Mouse (Mus musculus): ENCODE measurements at regions not wholly inside any gene's neighbourhood (a gene's known extent, or its start where the extent isn't known, plus 50 kb on each side); places are given as distances from the start of the nearest gene placed in this dataset.

DNA sequence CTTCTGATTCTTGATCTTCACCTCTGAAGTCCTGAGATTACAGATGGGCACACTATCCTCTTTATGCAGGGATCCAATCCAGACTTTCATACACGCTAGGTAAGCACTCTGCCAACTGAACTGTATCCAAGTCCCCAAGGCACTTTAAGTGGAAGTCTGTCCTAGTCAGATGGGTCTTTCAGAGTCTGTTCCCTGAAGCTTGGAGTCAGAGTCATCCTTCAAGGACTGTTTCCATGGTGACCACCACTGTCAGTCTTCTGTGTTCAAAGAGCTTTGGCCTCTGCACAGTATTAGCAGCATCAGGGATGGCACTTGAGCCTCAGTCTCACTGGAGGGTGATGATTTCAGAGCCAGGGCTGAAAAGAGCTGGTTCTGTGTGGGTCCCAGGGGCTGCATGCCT lies 212.7 kb upstream of the Shh start:
- in situ Hi-C loops (cut with MboI; ENCODE audit: low pct_unique_long_range_greater_than_20kb in 1 of 2, low sequenced_read_pairs in 2 of 2, unreplicated experiment in 1 of 2): no loop called here

GRCm38 (mm10) chr5:28630186-28630585 lies 163.1 kb upstream of the Shh start:
- in situ Hi-C loops (cut with MboI; ENCODE audit: low pct_unique_long_range_greater_than_20kb in 1 of 2, low sequenced_read_pairs in 2 of 2, unreplicated experiment in 1 of 2): no loop called here

DNA sequence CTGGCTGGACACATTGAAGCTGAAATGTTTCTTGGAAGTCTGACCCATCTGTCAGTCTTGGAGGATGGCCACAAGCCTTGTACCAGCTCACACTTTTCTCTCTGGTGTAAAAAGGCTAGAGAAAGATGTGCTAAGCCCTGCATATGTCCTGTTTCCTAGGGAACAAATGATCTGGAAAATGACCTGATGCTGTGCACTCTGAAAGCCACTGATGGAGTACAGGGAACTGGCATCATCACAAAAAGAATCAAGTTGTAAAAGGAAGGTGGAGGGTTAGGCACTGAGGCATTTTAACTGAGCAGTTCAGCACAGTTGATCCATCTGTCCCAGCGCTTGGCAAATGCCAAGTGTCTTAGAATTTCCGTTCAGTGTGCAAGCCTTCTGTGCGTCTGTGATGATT lies 144.8 kb upstream of the Shh start:
- in situ Hi-C loops (cut with MboI; ENCODE audit: low pct_unique_long_range_greater_than_20kb in 1 of 2, low sequenced_read_pairs in 2 of 2, unreplicated experiment in 1 of 2): no loop called here

DNA sequence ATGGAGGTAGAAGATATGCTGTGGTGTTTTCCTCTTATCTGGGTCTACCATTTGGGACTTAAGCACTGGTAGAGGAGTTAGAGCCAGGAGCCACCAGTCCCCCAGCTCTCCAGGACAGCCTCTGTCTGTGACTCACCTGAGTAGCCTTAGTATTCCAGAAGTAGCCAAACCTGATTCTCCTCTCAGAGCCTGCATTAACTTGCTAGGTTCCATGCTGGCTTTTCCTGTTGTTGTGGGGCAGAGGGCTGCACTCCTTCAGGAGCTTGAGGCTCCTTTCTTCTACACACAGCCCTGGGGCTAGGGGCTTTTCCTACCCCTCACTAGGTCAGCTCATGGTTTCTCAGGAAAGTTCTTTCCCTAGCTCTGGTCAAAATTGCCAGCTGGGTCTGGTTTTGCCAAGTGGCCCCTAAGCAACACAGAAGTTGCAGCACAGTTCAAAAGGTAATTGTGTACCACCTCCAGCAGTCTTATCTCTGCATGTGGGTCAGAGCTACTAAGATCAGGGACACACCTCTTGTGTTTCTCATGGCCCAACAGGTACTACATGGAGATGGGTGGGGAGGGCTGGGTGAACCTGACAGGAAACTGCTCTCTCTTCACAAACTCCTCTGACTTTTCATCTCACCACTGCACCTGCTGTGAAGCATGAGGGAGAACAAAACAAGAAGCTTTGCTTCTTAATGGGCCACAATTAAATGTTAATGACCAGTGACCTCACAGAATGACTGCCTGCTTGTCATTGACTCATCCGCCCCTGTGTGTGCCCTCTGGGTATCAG lies 129.7 kb upstream of the Shh start:
- in situ Hi-C loops (cut with MboI; ENCODE audit: low pct_unique_long_range_greater_than_20kb in 1 of 2, low sequenced_read_pairs in 2 of 2, unreplicated experiment in 1 of 2): no loop called here

GRCm38 (mm10) chr5:28571347-28571998 lies 104.4 kb upstream of the Shh start:
- in situ Hi-C loops (cut with MboI; ENCODE audit: low pct_unique_long_range_greater_than_20kb in 1 of 2, low sequenced_read_pairs in 2 of 2, unreplicated experiment in 1 of 2): no loop called here

GRCm38 (mm10) chr5:28568417-28568816 lies 101.4 kb upstream of the Shh start:
- in situ Hi-C loops (cut with MboI; ENCODE audit: low pct_unique_long_range_greater_than_20kb in 1 of 2, low sequenced_read_pairs in 2 of 2, unreplicated experiment in 1 of 2): no loop called here

DNA sequence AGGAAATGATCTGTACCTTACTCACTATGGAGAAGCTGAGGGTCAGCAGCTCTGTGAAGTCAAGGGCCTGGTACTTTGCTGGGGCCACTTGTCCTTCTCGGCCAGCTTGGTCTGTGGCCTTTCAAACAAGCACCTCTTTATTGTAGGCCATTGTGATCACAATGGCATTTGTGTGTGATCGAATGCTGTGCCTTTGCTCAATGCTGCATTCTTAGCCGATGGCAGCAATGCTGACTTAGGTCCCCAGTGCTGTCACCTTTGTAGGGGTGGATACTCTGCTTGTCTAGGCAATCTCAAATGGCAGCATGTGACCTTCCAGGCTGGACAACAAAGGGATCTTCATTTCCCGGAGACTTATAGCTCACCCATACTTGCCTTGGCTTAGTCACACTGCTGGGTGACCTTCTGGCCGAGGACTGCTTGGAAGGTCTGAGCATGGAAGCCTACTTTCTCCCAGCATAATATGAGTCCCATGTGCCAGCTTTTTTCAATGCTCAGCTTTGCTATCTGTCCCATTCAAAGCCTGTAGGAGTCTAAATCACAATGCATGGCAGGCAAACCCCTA lies 100.4 kb upstream of the Shh start:
- in situ Hi-C loops (cut with MboI; ENCODE audit: low pct_unique_long_range_greater_than_20kb in 1 of 2, low sequenced_read_pairs in 2 of 2, unreplicated experiment in 1 of 2): no loop called here

GRCm38 (mm10) chr5:28563401-28563800 lies 96.3 kb upstream of the Shh start:
- in situ Hi-C loops (cut with MboI; ENCODE audit: low pct_unique_long_range_greater_than_20kb in 1 of 2, low sequenced_read_pairs in 2 of 2, unreplicated experiment in 1 of 2): no loop called here

DNA sequence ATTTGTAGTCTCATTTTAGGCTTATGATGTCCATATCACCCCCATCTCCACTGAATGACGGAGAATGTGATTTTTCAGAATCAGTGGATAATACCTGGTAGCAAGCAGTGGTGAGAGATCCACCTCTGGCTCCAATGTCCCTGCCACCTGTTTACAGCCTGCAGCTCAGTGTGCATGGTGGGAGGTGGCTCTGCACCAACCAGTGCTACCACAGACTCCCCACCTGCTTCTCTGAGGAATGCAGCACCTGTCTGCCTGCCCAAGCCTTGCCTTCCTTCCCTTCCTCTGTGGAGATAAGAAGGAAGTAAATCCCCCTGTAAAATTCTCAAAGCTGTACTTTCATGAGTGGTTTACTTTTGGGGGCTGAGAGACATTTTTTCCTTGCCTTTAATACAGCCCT lies 95.9 kb upstream of the Shh start:
- in situ Hi-C loops (cut with MboI; ENCODE audit: low pct_unique_long_range_greater_than_20kb in 1 of 2, low sequenced_read_pairs in 2 of 2, unreplicated experiment in 1 of 2): no loop called here

DNA sequence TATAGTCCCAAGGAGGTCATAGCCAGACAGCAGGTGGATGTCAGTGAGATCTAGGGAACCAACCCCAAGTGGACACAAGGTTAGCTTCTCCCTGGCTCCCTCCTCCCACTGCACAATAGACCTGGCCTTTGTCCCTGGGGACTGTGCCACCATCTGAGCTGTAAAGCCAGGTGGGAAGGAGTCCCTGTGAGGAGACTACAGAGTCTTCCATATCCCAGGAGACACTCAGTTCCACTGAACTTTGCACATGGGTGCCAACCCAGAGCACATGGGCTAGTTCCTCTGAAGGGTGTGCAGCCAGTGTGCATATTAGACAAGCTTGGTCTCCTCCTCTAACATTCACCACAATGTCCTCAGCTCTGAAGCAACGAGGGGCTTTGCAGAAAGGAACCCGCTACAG lies 86.5 kb upstream of the Shh start:
- in situ Hi-C loops (cut with MboI; ENCODE audit: low pct_unique_long_range_greater_than_20kb in 1 of 2, low sequenced_read_pairs in 2 of 2, unreplicated experiment in 1 of 2): no loop called here

DNA sequence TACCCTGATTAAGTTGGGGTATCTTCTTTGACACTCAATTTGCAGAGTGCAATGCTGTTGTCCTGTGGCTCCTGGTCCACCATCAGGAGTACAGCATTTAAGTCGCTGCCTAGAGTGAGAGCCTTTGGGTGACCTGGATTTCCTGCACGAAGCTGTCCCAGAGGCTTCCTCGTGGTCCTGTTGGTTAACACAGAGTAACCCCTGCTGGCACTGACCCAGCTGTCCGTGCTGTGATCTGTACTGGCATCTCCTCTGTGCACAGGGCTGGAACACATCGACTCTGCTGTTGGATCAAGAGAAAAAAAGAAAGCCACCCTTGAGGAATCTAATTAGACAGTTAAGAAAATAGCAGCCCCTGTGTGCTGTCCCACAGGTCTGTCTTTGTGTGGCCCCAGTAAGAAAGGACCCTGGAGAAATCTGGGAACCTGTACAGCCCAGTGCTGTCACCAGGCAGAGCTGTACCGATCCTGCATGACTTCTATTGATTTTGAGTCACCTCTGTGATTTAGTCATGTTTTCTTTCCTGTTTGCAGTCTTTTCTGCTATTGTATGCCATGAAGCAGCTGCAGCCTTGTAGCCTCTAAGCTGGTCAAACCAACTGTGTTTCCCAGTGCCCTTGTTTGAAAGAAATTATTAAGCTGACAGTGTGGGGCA lies 63.3 kb upstream of the Shh start:
- in situ Hi-C loops (cut with MboI; ENCODE audit: low pct_unique_long_range_greater_than_20kb in 1 of 2, low sequenced_read_pairs in 2 of 2, unreplicated experiment in 1 of 2): no loop called here

DNA sequence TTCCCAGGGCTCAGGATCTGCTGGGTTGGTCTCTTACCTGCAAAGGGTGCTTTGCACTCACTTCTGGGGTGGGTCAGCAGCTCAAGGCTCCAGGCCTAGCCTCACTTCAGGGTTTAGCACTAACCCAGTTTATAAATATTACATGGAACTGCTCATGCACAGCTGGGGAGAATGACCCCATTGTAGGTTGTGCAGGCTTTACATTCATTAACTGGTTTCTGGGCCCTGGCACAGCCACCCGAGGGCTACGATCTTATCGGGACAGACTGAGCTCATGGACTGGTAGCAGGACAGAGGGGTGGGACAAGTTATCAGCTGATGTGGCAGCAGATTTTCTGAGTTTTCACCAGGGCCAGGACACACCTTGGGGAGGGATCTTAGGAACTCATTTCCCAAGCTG lies 59.4 kb upstream of the Shh start:
- in situ Hi-C loops (cut with MboI; ENCODE audit: low pct_unique_long_range_greater_than_20kb in 1 of 2, low sequenced_read_pairs in 2 of 2, unreplicated experiment in 1 of 2): no loop called here

DNA sequence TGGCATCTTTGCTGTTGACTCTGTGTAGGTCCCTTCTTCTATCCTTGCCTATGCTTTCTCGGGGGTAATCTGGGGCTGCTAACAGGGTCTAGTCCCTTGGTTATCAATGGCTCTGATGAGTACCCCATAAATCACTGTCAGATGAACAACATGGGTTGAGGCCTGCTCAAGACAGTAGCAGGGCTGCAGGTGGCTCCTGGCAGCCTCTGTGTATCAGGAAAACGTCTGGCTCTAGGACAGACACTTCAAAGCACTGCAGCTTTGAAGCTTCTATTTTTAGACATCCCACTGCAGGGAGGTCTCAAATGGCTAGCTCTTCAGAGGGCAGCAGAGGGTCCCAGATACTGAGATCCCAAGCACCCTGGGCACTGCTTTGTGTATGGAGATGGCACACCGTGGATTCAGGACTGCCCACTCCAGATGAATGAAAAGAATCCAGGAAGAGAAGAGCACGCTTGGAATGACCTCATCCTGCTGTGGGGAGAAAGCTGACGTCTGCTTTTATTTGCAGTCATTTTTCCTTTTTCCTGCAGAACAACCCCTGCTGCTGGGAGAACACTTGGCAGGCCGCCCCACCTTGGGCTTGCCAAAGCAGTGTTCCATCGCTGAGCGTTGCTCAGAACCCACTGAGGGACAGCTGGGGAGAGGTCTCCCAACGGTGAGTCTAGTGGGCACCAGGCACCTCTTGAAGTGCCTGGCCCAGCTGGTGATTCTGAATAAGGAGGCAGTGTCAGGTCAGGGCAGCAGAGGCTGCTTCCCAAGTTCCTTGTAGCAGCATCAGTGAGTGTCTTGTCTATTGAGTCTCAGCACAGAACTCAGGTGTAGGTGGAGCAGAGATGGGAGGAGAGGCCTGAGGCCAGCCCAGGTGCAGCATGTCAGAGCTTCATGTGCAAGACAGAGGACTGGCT lies 54.0 kb upstream of the Shh start:
- in situ Hi-C loops (cut with MboI; ENCODE audit: low pct_unique_long_range_greater_than_20kb in 1 of 2, low sequenced_read_pairs in 2 of 2, unreplicated experiment in 1 of 2): no loop called here

DNA sequence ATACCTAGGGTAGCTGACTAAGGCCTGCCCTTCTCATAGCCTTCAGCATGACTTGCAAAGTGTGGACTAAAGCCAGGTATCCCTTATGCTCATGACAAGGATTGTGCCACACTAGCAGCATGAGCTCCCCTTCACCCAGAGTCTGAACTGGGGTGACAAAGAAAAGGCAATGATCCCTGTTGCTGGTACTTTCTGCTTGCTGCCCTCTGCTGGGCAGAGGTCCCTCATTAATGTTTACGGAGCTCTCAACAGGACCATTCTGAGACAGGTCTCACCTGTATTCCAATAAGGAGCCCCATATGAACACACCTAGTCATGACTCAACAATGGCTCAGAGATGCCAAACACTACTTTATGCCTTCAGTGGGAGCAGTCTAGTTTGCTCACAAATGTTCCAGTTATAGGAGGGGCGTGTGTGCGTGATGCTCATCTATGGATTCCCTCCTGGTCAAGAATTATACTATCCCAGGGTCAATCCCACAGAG lies 52.0 kb upstream of the Shh start:
- in situ Hi-C loops (cut with MboI; ENCODE audit: low pct_unique_long_range_greater_than_20kb in 1 of 2, low sequenced_read_pairs in 2 of 2, unreplicated experiment in 1 of 2): no loop called here

Measured in mouse embryonic stem cell (cell line).